Mouse (Mus musculus) liver, adult 2 months (tissue): ENCODE measurements at regions not wholly inside any gene's neighbourhood (a gene's known extent, or its start where the extent isn't known, plus 50 kb on each side); places are given as distances from the start of the nearest gene placed in this dataset.

ENCODE experiments used
- DNase-seq: peaks from one replicate; pipeline ENCODE4 v3.0.0-alpha.2; 2011; ENCODE audit warnings: low read depth, low spot score; ENCODE audit errors: extremely low read depth
- H3K27ac ChIP-seq: fragments of 200-500 bp; replicated peaks from 2 replicates; pipeline ENCODE4 v1.5.1; 2012; ENCODE audit warnings: low read depth, mild to moderate bottlenecking, control low read depth, inconsistent platforms, low read length; ENCODE audit not compliant: insufficient read depth
- H3K27me3 ChIP-seq: fragments of 200-500 bp; 2 replicates; pipeline ENCODE4 v1.6.1; 2012; ENCODE audit warnings: mild to moderate bottlenecking, moderate library complexity, low read length, inconsistent platforms; ENCODE audit not compliant: control insufficient read depth, insufficient read depth
- H3K36me3 ChIP-seq: fragments of 200-500 bp; 2 replicates; pipeline ENCODE4 v1.6.1; 2012; ENCODE audit warnings: low read length, inconsistent platforms; ENCODE audit not compliant: control insufficient read depth, insufficient read depth
- H3K4me1 ChIP-seq: fragments of 200-500 bp; 2 replicates; pipeline ENCODE4 v1.6.1; 2011; ENCODE audit warnings: low read length; ENCODE audit not compliant: control insufficient read depth, insufficient read depth
- H3K4me3 ChIP-seq: fragments of 200-500 bp; 2 replicates; pipeline ENCODE4 v1.5.1; 2011; ENCODE audit warnings: low read depth, mild to moderate bottlenecking, control low read depth, low read length, moderate library complexity; ENCODE audit not compliant: insufficient read depth
- H3K79me2 ChIP-seq: fragments of 200-500 bp; 2 replicates; pipeline ENCODE4 v1.6.1; 2012; ENCODE audit warnings: inconsistent platforms, mild to moderate bottlenecking, low read length, moderate library complexity; ENCODE audit not compliant: control insufficient read depth, insufficient read depth
- H3K9ac ChIP-seq: fragments of 200-500 bp; 2 replicates; pipeline ENCODE4 v1.6.1; 2012; ENCODE audit warnings: low read depth, mild to moderate bottlenecking, control low read depth, inconsistent platforms, low read length
- CTCF ChIP-seq: fragments of 200-500 bp; IDR thresholded peaks from 2 replicates; pipeline ENCODE4 v1.5.1; 2011; ENCODE audit warnings: low read depth, low read length, control low read depth
- POLR2A ChIP-seq: fragments of 200-500 bp; IDR thresholded peaks from 2 replicates; pipeline ENCODE4 v1.6.1; 2011; ENCODE audit warnings: low read length, control low read depth; ENCODE audit not compliant: insufficient read depth; ENCODE audit errors: extremely low read depth
- WGBS: fragments of 180-500 bp; shearing (Covaris S2); methylation state at CpG from one replicate; pipeline ENCODE4 v1.1.7; 2018; 5-methylcytosine and 5-hydroxymethylcytosine counted together

- WGBS: 79% methylated on average over 10 of the region's 10 CpGs
- no peaks in the 10 kb centered on the region for H3K36me3 ChIP-seq
- no peaks in the 10 kb centered on the region for H3K79me2 ChIP-seq
These were observed 266.8 kb upstream of the Zfp637 start for GRCm38 (mm10) chr6:117574146-117574545.

DNA sequence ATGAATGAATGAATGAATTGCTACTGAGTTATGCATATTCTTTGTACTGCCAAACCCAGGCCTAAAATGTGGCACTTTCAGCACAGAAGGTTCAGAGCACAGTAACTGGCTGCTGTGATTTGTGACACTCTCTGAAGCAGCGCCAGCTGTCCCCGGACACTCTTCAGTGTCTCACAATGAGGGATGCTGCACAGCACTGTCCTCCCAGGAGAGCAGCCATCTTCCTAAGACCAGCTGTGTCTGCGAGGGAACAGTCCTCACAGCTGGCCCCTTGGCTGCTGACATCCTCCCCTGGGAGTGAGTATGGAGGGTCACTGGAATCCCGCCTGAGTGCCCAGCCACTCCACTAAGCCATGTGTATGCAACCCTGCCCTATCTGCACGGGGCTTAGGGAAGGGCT lies 265.9 kb upstream of the Zfp637 start:
- TF ChIP-seq CTCF (no peak), POLR2A (no peak)
- Histone ChIP-seq H3K79me2 (no peaks in the 10 kb centered on the region), H3K27ac (no peak overlapping the region), H3K4me1 (no peaks in the 10 kb centered on the region), H3K27me3 (no peaks in the 10 kb centered on the region), H3K4me3 (no peak overlapping the region), H3K9ac (no peak overlapping the region), H3K36me3 (no peaks in the 10 kb centered on the region)
- no peak for DNase-seq
- WGBS: 92% methylated on average over 5 of the region's 5 CpGs

More at GRCm38 (mm10) chr6:117574146-117574545, 266.8 kb upstream of the Zfp637 start:
- DNase-seq: no peak
- no peaks in the 10 kb centered on the region for H3K4me1 ChIP-seq
- H3K27ac ChIP-seq: no peak overlapping the region
- H3K4me3 ChIP-seq: no peak overlapping the region
- H3K9ac ChIP-seq: no peak overlapping the region
- no peaks in the 10 kb centered on the region for H3K27me3 ChIP-seq
- no peak for TF ChIP-seq POLR2A
- no peak for TF ChIP-seq CTCF

GRCm38 (mm10) chr6:117576021-117576420 lies 265.0 kb upstream of the Zfp637 start:
- Histone ChIP-seq H3K27ac (no peak overlapping the region), H3K4me1 (no peaks in the 10 kb centered on the region), H3K9ac (no peak overlapping the region), H3K36me3 (no peaks in the 10 kb centered on the region), H3K79me2 (no peaks in the 10 kb centered on the region), H3K27me3 (no peaks in the 10 kb centered on the region), H3K4me3 (no peak overlapping the region)
- no peak for TF ChIP-seq POLR2A
- TF ChIP-seq CTCF: no peak
- WGBS: 96% methylated on average over 9 of the region's 9 CpGs
- no peak for DNase-seq

DNA sequence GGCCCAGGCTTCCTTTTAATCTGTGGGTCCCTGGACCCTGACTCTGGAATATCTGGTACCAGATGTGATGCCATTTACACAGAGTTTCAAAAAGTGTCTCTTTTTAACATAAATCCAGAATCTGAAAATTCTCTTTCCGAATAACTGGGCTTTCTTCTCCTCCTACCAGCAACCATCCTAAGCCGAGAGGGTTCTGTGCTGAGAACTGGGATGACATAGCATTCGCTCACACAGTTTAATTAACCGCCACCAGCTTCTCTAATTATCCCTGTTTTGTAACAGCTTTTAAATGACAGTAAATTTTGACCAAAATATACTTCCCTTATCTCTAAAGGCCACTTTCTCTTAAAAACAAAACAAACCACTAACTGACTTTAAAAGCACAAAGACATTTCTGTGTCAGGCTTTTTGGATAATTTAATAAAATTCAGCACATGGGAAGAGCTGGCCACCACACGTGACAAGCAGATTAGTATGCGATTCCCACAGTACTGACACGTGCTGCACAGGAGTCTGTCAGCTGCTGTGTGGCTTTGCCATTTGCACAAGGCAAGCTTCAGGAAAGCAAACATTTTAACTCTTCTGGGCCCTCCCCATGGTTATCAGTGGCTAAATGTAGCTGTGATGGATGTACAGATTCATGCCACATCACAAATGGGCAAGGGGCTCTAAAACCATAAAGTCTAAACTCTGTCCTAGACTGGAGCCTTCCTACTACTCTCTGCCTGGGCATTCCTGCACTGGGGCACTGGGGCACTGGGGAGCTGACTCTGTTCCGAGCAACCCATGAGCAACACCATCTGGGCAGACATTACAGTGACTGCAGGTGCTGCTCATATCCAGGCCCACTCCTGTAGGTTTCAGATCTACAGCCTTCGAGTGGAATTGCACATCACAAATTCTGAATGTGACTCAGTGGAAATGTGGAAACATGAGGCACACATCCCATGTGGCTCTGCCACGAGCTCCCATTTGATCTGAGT lies 263.1 kb upstream of the Zfp637 start:
- Histone ChIP-seq H3K27me3 (no peaks in the 10 kb centered on the region), H3K36me3 (no peaks in the 10 kb centered on the region), H3K4me3 (no peak overlapping the region), H3K79me2 (0 out of 2 replicates have a peak, but pooled peaks cover 3% of the 10 kb centered on the region), H3K9ac (no peak overlapping the region), H3K27ac (peak overlapping the region; percentile 56), H3K4me1 (no peaks in the 10 kb centered on the region)
- TF ChIP-seq POLR2A: no peak
- TF ChIP-seq CTCF: no peak
- 86% methylated on average over 10 of the region's 10 CpGs for WGBS
- peak; percentile 38 for DNase-seq

DNA sequence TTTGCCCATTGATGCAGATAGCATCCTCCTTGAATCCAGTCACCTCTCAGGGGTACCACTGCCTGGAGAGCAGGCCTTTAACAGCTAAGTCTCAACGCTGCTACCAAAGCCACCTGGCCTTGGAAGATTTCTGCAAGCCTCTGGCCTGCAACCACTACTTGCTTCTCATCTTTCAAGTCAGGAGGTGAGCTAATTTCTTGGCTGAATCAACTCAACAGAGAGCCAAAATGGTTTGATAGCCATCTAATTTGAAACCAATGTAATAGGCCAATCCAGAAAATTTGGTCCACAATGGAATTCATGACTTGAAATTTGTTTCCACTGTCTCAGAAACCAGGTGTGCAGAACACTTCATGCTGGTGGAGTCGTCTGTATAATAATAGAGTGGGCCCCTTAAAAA lies 260.0 kb upstream of the Zfp637 start:
- DNase-seq: no peak
- no peaks in the 10 kb centered on the region for H3K4me1 ChIP-seq
- no peak overlapping the region for H3K4me3 ChIP-seq
- H3K27me3 ChIP-seq: no peaks in the 10 kb centered on the region
- H3K9ac ChIP-seq: no peak overlapping the region
- H3K79me2 ChIP-seq: 0 out of 2 replicates have a peak, but pooled peaks cover 3% of the 10 kb centered on the region
- TF ChIP-seq CTCF: no peak
- no peak for TF ChIP-seq POLR2A
- no peak overlapping the region for H3K27ac ChIP-seq
- 86% methylated on average over 2 of the region's 2 CpGs for WGBS
- H3K36me3 ChIP-seq: no peaks in the 10 kb centered on the region

GRCm38 (mm10) chr6:117583121-117583520 lies 257.9 kb upstream of the Zfp637 start:
- Histone ChIP-seq H3K27ac (no peak overlapping the region), H3K36me3 (no peaks in the 10 kb centered on the region), H3K79me2 (0 out of 2 replicates have a peak, but pooled peaks cover 3% of the 10 kb centered on the region), H3K27me3 (no peaks in the 10 kb centered on the region), H3K4me3 (no peak overlapping the region), H3K4me1 (no peaks in the 10 kb centered on the region), H3K9ac (no peak overlapping the region)
- no peak for DNase-seq
- TF ChIP-seq POLR2A (no peak), CTCF (no peak)
- 88% methylated on average over 11 of the region's 11 CpGs for WGBS
